Mouse (Mus musculus) layer of hippocampus, postnatal 25 days (tissue): ENCODE results near the gene Cenpu. TPM values are rescaled to one million over a fixed set of nuclear protein-coding genes. Genes with fewer than 3 reads are reported as not detected.

ENCODE experiments used
- total RNA-seq, 2 experiments: library from RNA; stranded (reverse); gene quantifications; 2 replicates each; pipeline ENCODE4 v1.2.3; 2021

The Cenpu gene
- total RNA-seq, 2 experiments from 2014 or later = 1.9 to 2.3 TPM

Other genes starting within 250 kb of the Cenpu start
- 10 to 100 TPM; 45.7 to 48.2 TPM for gene Acsl1, start 81.0 kb upstream of the Cenpu start, total RNA-seq
- gene Primpol, start 65.2 kb downstream of the Cenpu start, total RNA-seq = 1 to 10 TPM; 3.4 to 5.8 TPM
- gene Casp3, start 65.3 kb downstream of the Cenpu start, total RNA-seq = 10 to 100 TPM; 13.2 to 15.3 TPM
- gene Irf2, start 187.7 kb downstream of the Cenpu start, total RNA-seq = 10 to 100 TPM; 46.3 to 50.8 TPM